Mouse (Mus musculus) midbrain, embryonic 12.5 days (tissue): ENCODE measurements around the gene Cramp1l. TPM values are rescaled to one million over a fixed set of nuclear protein-coding genes. Genes with fewer than 3 reads are reported as not detected.

ENCODE experiments used
- ATAC-seq: fragments of 200-750 bp; cut with Nextera tagmentation; 2 replicates; pipeline ENCODE4 v1.8.0; 2017; ENCODE audit warnings: low read depth, moderate TSS enrichment, moderate library complexity; ENCODE audit not compliant: low FRiP score
- H3K27ac ChIP-seq: fragments of 300-500 bp; sonication (generic); replicated peaks from 2 replicates; pipeline ENCODE4 v1.5.1; 2016; ENCODE audit warnings: mild to moderate bottlenecking
- H3K27me3 ChIP-seq: fragments of 300-500 bp; sonication (generic); 2 replicates; pipeline ENCODE4 v1.6.1; 2016; ENCODE audit warnings: mild to moderate bottlenecking
- H3K36me3 ChIP-seq: fragments of 300-500 bp; sonication (generic); 2 replicates; pipeline ENCODE4 v1.6.1; 2016
- H3K4me1 ChIP-seq: fragments of 300-500 bp; sonication (generic); 2 replicates; pipeline ENCODE4 v1.6.1; 2016
- H3K4me2 ChIP-seq: fragments of 300-500 bp; sonication (generic); replicated peaks from 2 replicates; pipeline ENCODE4 v1.6.1; 2016; ENCODE audit warnings: mild to moderate bottlenecking, moderate library complexity
- H3K4me3 ChIP-seq: fragments of 300-500 bp; sonication (generic); 2 replicates; pipeline ENCODE4 v1.5.1; 2016; ENCODE audit warnings: mild to moderate bottlenecking
- H3K9ac ChIP-seq: fragments of 300-500 bp; sonication (generic); replicated peaks from 2 replicates; pipeline ENCODE4 v1.6.1; 2016; ENCODE audit warnings: mild to moderate bottlenecking, moderate library complexity
- H3K9me3 ChIP-seq: fragments of 300-500 bp; sonication (generic); 2 replicates; pipeline ENCODE4 v1.6.1; 2016; ENCODE audit warnings: mild to moderate bottlenecking
- polyA plus RNA-seq: library from polyadenylated mRNA; unstranded; fragments of >200 nt; fragmentation: Nextera tagmentation; extraction: Ambion mirVana; gene quantifications from 2 replicates; pipeline ENCODE4 v1.2.1, GENCODE M21; 2016

The Cramp1l gene
- polyA plus RNA-seq, 1 experiment from 2014 or later = 12.8 TPM

GRCm38 (mm10) chr17:24913984-24914383 lies 101.6 kb downstream of the Cramp1l start:
- Histone ChIP-seq H3K27me3 (no peaks in the 10 kb centered on the region), H3K27ac (no peak overlapping the region), H3K9me3 (no peaks in the 10 kb centered on the region), H3K4me2 (no peak overlapping the region), H3K36me3 (peaks cover 96% of the 10 kb centered on the region), H3K4me3 (no peak overlapping the region), H3K9ac (no peak overlapping the region), H3K4me1 (no peaks in the 10 kb centered on the region)
- ATAC-seq = no peak

Other genes starting within 250 kb of the Cramp1l start
- not detected in 2 replicates for gene Meiob, start 211.5 kb downstream of the Cramp1l start, polyA plus RNA-seq
- gene Hagh, start 175.6 kb downstream of the Cramp1l start, polyA plus RNA-seq = 29.4 and 31.2 TPM in 2 replicates
- 18.1 and 20.5 TPM in 2 replicates for gene Fahd1, start 165.4 kb downstream of the Cramp1l start, polyA plus RNA-seq
- 0.17 and 0.27 TPM in 2 replicates for gene Igfals, start 149.8 kb downstream of the Cramp1l start, polyA plus RNA-seq
- 64.0 and 70.3 TPM in 2 replicates for gene Nubp2, start 129.4 kb downstream of the Cramp1l start, polyA plus RNA-seq
- 52.8 and 52.9 TPM in 2 replicates for gene Spsb3, start 129.1 kb downstream of the Cramp1l start, polyA plus RNA-seq
- gene Eme2, start 120.7 kb downstream of the Cramp1l start, polyA plus RNA-seq = 42.6 and 43.6 TPM in 2 replicates
- gene Mrps34, start 120.7 kb downstream of the Cramp1l start, polyA plus RNA-seq = 88.0 and 89.8 TPM in 2 replicates
- gene Nme3, start 119.3 kb downstream of the Cramp1l start, polyA plus RNA-seq = 43.2 and 54.2 TPM in 2 replicates
- gene Mapk8ip3, start 78.8 kb downstream of the Cramp1l start, polyA plus RNA-seq = 78.7 and 80.0 TPM in 2 replicates
- 279 and 292 TPM in 2 replicates for gene Jpt2, start 55.1 kb downstream of the Cramp1l start, polyA plus RNA-seq
- 28.4 and 28.6 TPM in 2 replicates for gene Ift140, start 297 bp upstream of the Cramp1l start, polyA plus RNA-seq
- 10.1 and 10.4 TPM in 2 replicates for gene Tmem204, start 67.8 kb upstream of the Cramp1l start, polyA plus RNA-seq
- 45.5 and 46.3 TPM in 2 replicates for gene Telo2, start 100.2 kb upstream of the Cramp1l start, polyA plus RNA-seq
- not detected in 2 replicates for gene Ptx4, start 105.0 kb upstream of the Cramp1l start, polyA plus RNA-seq
- 26.8 and 28.7 TPM in 2 replicates for gene Clcn7, start 117.6 kb upstream of the Cramp1l start, polyA plus RNA-seq
- gene Ccdc154, start 146.7 kb upstream of the Cramp1l start, polyA plus RNA-seq = not detected in 2 replicates
- not detected in 2 replicates for gene Gm38655, start 159.7 kb upstream of the Cramp1l start, polyA plus RNA-seq
- gene BC003965, start 168.8 kb upstream of the Cramp1l start, polyA plus RNA-seq = 33.4 and 33.6 TPM in 2 replicates
- 10.0 and 10.9 TPM in 2 replicates for gene Unkl, start 172.6 kb upstream of the Cramp1l start, polyA plus RNA-seq
- gene Gnptg, start 224.3 kb upstream of the Cramp1l start, polyA plus RNA-seq = 66.8 and 68.4 TPM in 2 replicates
- gene Tsr3, start 224.4 kb upstream of the Cramp1l start, polyA plus RNA-seq = 67.2 and 67.7 TPM in 2 replicates
- gene Baiap3, start 240.6 kb upstream of the Cramp1l start, polyA plus RNA-seq = 4.2 and 4.6 TPM in 2 replicates